Mouse (Mus musculus): ENCODE measurements at regions not wholly inside any gene's neighbourhood (a gene's known extent, or its start where the extent isn't known, plus 50 kb on each side); places are given as distances from the start of the nearest gene placed in this dataset.
A peak's percentile ranks its signal among the peaks of the same experiment; 100 is the strongest.
"Not testable (repeated sequence)": the region's sequence is repeated elsewhere in the genome, so short reads cannot be mapped to it uniquely, and the experiment has no call there.

DNA sequence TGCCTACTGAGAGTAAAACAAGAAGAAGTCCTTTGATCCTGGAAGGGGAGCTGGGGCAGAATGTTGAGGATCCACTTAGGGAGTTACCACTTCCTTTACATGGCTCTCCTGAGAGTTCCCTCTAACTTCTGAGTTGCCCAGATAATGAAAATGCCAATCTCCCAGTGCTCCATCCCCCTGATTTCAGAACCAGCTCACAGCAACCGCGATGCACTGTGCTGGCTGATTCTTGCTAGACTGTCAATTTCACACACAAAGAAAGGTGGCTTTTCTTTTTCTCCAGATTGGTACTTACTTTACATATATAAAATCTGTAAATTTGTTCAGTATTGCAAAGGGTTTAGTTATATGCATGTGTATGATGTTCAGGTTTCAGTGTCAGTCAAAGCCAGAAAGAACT is 1248.1 kb upstream of the Adam24 start:
- H3K9ac ChIP-seq = no peak overlapping the region
- H3K27me3 ChIP-seq = no peaks in the 10 kb centered on the region
- no peak overlapping the region for H3K4me2 ChIP-seq
- ATAC-seq (ENCODE audit: low read depth) (no peak), DNase-seq (no peak)
- no peak overlapping the region for H3K27ac ChIP-seq
- WGBS (ENCODE audit: insufficient replicate concordance) = 47% methylated on average over 2 of the region's 2 CpGs
- no peak overlapping the region for H3K4me3 ChIP-seq (replicated peaks)
- H3K36me3 ChIP-seq = no peaks in the 10 kb centered on the region
- H3K9me3 ChIP-seq (replicated peaks) = no peaks in the 10 kb centered on the region
- H3K4me1 ChIP-seq (replicated peaks) = no peaks in the 10 kb centered on the region

- H3K4me1 ChIP-seq (replicated peaks) = no peaks in the 10 kb centered on the region
- H3K4me2 ChIP-seq = no peak overlapping the region
- no peak overlapping the region for H3K27ac ChIP-seq
- no peaks in the 10 kb centered on the region for H3K27me3 ChIP-seq
- DNase-seq = no peak
- H3K4me3 ChIP-seq (replicated peaks) = no peak overlapping the region
- H3K36me3 ChIP-seq = no peaks in the 10 kb centered on the region
- 54% methylated on average over 2 of the region's 2 CpGs for WGBS (ENCODE audit: insufficient replicate concordance)
- no peak for ATAC-seq (ENCODE audit: low read depth)
- no peaks in the 10 kb centered on the region for H3K9me3 ChIP-seq (replicated peaks)
- no peak overlapping the region for H3K9ac ChIP-seq
Observed at GRCm38 (mm10) chr8:39427402-39427801, 1247.5 kb upstream of the Adam24 start.

- Histone ChIP-seq H3K27me3 (no peaks in the 10 kb centered on the region), H3K9me3 (replicated peaks) (no peaks in the 10 kb centered on the region), H3K4me1 (replicated peaks) (no peaks in the 10 kb centered on the region), H3K4me2 (no peak overlapping the region), H3K4me3 (replicated peaks) (no peak overlapping the region), H3K27ac (no peak overlapping the region), H3K9ac (no peak overlapping the region), H3K36me3 (no peaks in the 10 kb centered on the region)
- no peak for ATAC-seq (ENCODE audit: low read depth)
- 70% methylated on average over 8 of the region's 8 CpGs for WGBS (ENCODE audit: insufficient replicate concordance)
- no peak for DNase-seq
Observed at GRCm38 (mm10) chr8:39440550-39441333, 1234.1 kb upstream of the Adam24 start.

DNA sequence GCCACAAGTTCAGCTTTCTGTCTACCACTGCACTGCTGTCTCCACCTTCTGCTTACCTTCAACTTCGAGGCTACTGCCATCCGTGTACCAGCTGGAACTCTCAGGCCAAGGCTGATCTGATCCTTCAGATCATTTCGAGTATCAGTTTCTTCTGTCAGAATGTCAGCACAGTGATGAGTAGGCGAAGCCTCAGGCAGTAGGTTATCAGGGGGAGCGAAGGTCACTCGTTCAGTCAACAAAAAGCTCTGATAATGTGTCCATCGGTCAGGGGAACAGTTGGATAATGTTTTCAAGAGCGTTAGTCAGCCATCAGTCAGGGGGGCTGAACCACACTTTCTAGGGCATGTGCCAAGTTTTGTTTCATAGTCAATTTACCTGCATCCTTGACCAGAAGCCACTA is 1183.7 kb upstream of the Adam24 start:
- not testable (repeated sequence) for H3K27ac ChIP-seq; H3K36me3 ChIP-seq; H3K4me1 ChIP-seq (replicated peaks); DNase-seq; H3K4me2 ChIP-seq; H3K9ac ChIP-seq; H3K4me3 ChIP-seq (replicated peaks); H3K9me3 ChIP-seq (replicated peaks); H3K27me3 ChIP-seq
- 53% methylated on average over 8 of the region's 8 CpGs for WGBS (ENCODE audit: insufficient replicate concordance)
- 0 out of 2 replicates have a peak, but pooled peaks have one; percentile 47 for ATAC-seq (ENCODE audit: low read depth)

DNA sequence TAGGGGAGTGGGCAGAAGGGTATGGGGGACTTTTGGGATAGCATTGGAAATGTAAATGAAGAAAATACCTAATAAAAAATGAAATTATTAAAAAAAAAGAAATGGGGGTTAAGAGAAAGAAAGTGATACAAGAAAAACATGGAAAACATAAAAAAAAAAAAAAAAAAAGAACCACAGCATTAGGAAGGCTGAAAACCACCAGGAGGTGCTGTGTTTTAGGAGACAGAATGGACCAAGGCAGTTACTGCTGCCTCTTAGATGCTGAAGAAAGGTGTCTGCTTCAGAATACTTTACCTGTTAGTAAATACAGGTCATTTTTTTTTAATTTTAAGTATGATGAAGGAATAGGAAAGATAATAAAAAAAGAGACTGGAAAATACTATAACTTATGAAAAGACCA is 1174.5 kb upstream of the Adam24 start:
- Histone ChIP-seq H3K36me3 (no peaks in the 10 kb centered on the region), H3K4me1 (replicated peaks) (no peaks in the 10 kb centered on the region), H3K27me3 (no peaks in the 10 kb centered on the region), H3K9ac (no peak overlapping the region), H3K4me3 (replicated peaks) (no peak overlapping the region), H3K9me3 (replicated peaks) (no peaks in the 10 kb centered on the region), H3K27ac (no peak overlapping the region), H3K4me2 (no peak overlapping the region)
- ATAC-seq (ENCODE audit: low read depth) = no peak
- DNase-seq = no peak

DNA sequence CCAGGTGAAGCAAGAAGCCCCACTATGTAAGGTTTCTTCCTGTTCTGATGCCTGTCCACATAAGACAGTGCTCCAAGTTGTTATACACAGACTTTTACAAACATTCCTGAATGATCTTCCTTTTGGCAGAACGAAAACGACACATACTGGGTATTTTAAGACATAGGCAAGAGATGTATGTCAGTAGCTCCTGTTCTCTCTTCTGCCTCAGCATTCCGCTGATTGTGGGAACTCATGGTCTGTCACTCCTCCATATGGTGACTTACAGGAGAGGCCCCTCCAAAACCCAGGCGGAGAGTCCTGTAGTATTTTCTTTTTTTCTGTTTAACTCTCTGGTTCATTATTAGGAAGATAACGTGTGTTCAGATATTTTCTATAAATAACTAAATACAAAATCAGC is 1170.6 kb upstream of the Adam24 start:
- 67% methylated on average over 5 of the region's 5 CpGs for WGBS (ENCODE audit: insufficient replicate concordance)
- Histone ChIP-seq H3K4me1 (replicated peaks) (no peaks in the 10 kb centered on the region), H3K27me3 (no peaks in the 10 kb centered on the region), H3K9ac (no peak overlapping the region), H3K4me3 (replicated peaks) (no peak overlapping the region), H3K4me2 (no peak overlapping the region), H3K36me3 (no peaks in the 10 kb centered on the region), H3K9me3 (replicated peaks) (no peaks in the 10 kb centered on the region), H3K27ac (no peak overlapping the region)
- no peak for DNase-seq
- no peak for ATAC-seq (ENCODE audit: low read depth)

- no peak overlapping the region for H3K4me3 ChIP-seq (replicated peaks)
- DNase-seq (no peak), ATAC-seq (ENCODE audit: low read depth) (no peak)
- no peak overlapping the region for H3K27ac ChIP-seq
- no peak overlapping the region for H3K9ac ChIP-seq
- no peaks in the 10 kb centered on the region for H3K4me1 ChIP-seq (replicated peaks)
- H3K4me2 ChIP-seq = no peak overlapping the region
- H3K36me3 ChIP-seq = no peaks in the 10 kb centered on the region
- H3K27me3 ChIP-seq = no peaks in the 10 kb centered on the region
- no peaks in the 10 kb centered on the region for H3K9me3 ChIP-seq (replicated peaks)
- WGBS (ENCODE audit: insufficient replicate concordance) = 29% methylated on average over 1 of the region's 1 CpGs
Observed at GRCm38 (mm10) chr8:39512967-39513366, 1161.9 kb upstream of the Adam24 start.
